Comparison of ENCODE assay signal across 8 mouse cellular contexts in the genomic region with DNA sequence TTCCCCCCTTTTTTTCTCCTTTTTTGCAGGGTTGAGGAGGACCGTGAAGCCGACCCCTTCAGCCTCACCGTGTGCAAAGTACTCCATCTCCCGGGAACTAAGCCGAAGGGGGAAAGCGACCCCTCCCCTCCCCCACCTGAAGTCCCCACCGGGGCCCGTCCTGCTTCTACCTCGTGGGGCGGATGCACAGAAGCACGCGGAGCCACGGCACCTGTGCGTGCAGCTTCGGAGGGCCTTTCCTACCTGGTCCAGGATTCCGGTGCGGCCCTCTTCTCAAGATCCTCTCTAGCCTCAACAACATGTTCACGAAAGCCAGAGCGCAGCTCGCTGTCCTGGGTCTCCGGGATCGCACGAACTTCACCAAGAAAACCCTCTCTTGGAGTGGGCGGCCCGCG. TPM values are rescaled to one million over a fixed set of nuclear protein-coding genes. Genes with fewer than 3 reads are reported as not detected.
DNase-seq lines count a peak whose midpoint lies in the region; ATAC-seq and TF ChIP-seq lines count a peak whose summit lies in the region.

No protein-coding gene starts in this region.

- TF ChIP-seq CTCF in cortical plate, adult 2 months (IDR thresholded peaks at IDR 0.05; ENCODE audit: extremely low read depth, insufficient read depth, low read length), result no peak

- H3K9ac ChIP-seq in kidney, embryonic 15.5 days, result peak overlapping the region; percentile 38; the same call in 1 of the 2 replicates
- no peak overlapping the region for H3K9ac ChIP-seq in hindbrain, embryonic 14.5 days
- H3K9ac ChIP-seq in midbrain, embryonic 15.5 days, result no peak overlapping the region

- WGBS in kidney, embryonic 15.5 days, result 2% methylated on average over 26 of the region's 26 CpGs
- under 1% methylated on average over 24 of the region's 26 CpGs for WGBS in hindbrain, embryonic 14.5 days
- WGBS in midbrain, embryonic 15.5 days, result under 1% methylated on average over 26 of the region's 26 CpGs

- no peak for TF ChIP-seq POLR2A in cortical plate, adult 2 months (IDR thresholded peaks at IDR 0.05; ENCODE audit: extremely low read depth, insufficient read depth, low read length)

- H3K4me2 ChIP-seq in kidney, embryonic 15.5 days, result peak overlapping the region; percentile 96
- H3K4me2 ChIP-seq in hindbrain, embryonic 14.5 days (replicated peaks), result peak overlapping the region; percentile 85
- H3K4me2 ChIP-seq in midbrain, embryonic 15.5 days, result peak overlapping the region; percentile 93

- H3K27me3 ChIP-seq in kidney, embryonic 15.5 days, result peaks cover 89% of the 10 kb centered on the region
- peaks cover 97% of the 10 kb centered on the region for H3K27me3 ChIP-seq in hindbrain, embryonic 14.5 days (ENCODE audit: control insufficient read depth, insufficient read depth, low read length)
- peaks cover 87% of the 10 kb centered on the region for H3K27me3 ChIP-seq in midbrain, embryonic 15.5 days (replicated peaks)

- peaks cover 16% of the 10 kb centered on the region for H3K4me1 ChIP-seq in kidney, embryonic 15.5 days
- H3K4me1 ChIP-seq in cortical plate, adult 2 months (ENCODE audit: control insufficient read depth, insufficient read depth, low read length), result no peaks in the 10 kb centered on the region
- H3K4me1 ChIP-seq in hindbrain, embryonic 14.5 days (replicated peaks; ENCODE audit: control insufficient read depth, insufficient read depth, low read length), result no peaks in the 10 kb centered on the region
- H3K4me1 ChIP-seq in midbrain, embryonic 15.5 days, result peaks cover 16% of the 10 kb centered on the region

- ATAC-seq in kidney, embryonic 15.5 days (replicated peaks; ENCODE audit: low FRiP score), result peak; percentile 31
- peak; percentile 41 for ATAC-seq in hindbrain, embryonic 14.5 days (ENCODE audit: low FRiP score)
- no peak for ATAC-seq in midbrain, embryonic 15.5 days (replicated peaks)

- no peaks in the 10 kb centered on the region for H3K9me3 ChIP-seq in kidney, embryonic 15.5 days (replicated peaks)
- no peaks in the 10 kb centered on the region for H3K9me3 ChIP-seq in hindbrain, embryonic 14.5 days (ENCODE audit: control insufficient read depth, low read length)
- H3K9me3 ChIP-seq in midbrain, embryonic 15.5 days, result no peaks in the 10 kb centered on the region

- DNase-seq in kidney, postnatal 4 days, result no peak
- no peak for DNase-seq in hindbrain, embryonic 14.5 days (ENCODE audit: low spot score)
- DNase-seq in urinary bladder, postnatal 14 days (ENCODE audit: low spot score), result no peak
- no peak for DNase-seq in cerebellum, postnatal 36 days
- no peak for DNase-seq in right cerebral cortex, postnatal 4 days

- no peak overlapping the region for H3K27ac ChIP-seq in kidney, embryonic 15.5 days
- no peak overlapping the region for H3K27ac ChIP-seq in cortical plate, adult 2 months (ENCODE audit: insufficient read depth, low read length)
- H3K27ac ChIP-seq in hindbrain, embryonic 14.5 days, result no peak overlapping the region
- H3K27ac ChIP-seq in midbrain, embryonic 15.5 days, result no peak overlapping the region

- no peaks in the 10 kb centered on the region for H3K36me3 ChIP-seq in kidney, embryonic 15.5 days
- no peaks in the 10 kb centered on the region for H3K36me3 ChIP-seq in hindbrain, embryonic 14.5 days (replicated peaks; ENCODE audit: control insufficient read depth, insufficient read depth)
- H3K36me3 ChIP-seq in midbrain, embryonic 15.5 days (replicated peaks), result no peaks in the 10 kb centered on the region

- H3K4me3 ChIP-seq in kidney, embryonic 15.5 days (replicated peaks), result peak overlapping the region; percentile 62
- peak overlapping the region; percentile 41; the same call in 1 of the 2 replicates for H3K4me3 ChIP-seq in cortical plate, adult 2 months (ENCODE audit: insufficient read depth, low read length)
- H3K4me3 ChIP-seq in hindbrain, embryonic 14.5 days (replicated peaks; ENCODE audit: low read length), result peak overlapping the region; percentile 52
- peak overlapping the region; percentile 50 for H3K4me3 ChIP-seq in midbrain, embryonic 15.5 days

RNA-seq across cellular contexts. Expression of gene Cdkn2a, which starts 0.4 kb away (rescaled TPM):
- polyA plus RNA-seq in kidney, embryonic 15.5 days (2015; fragmentation: Nextera tagmentation; extraction: Ambion mirVana), result not detected in 2 replicates
- polyA plus RNA-seq in cortical plate, adult 2 months (2012; rRNA removed), result 0.17 and 0.40 TPM in 2 replicates
- polyA plus RNA-seq in hindbrain, embryonic 14.5 days (2014; fragmentation: Nextera tagmentation; extraction: Ambion mirVana), result not detected in 2 replicates
- not detected in 2 replicates for polyA plus RNA-seq in midbrain, embryonic 15.5 days (2015; fragmentation: Nextera tagmentation; extraction: Ambion mirVana)

RNA-seq across cellular contexts. Expression of gene Cdkn2b, which starts 16.8 kb away (rescaled TPM):
- 1.1 and 1.8 TPM in 2 replicates for polyA plus RNA-seq in kidney, embryonic 15.5 days (2015; fragmentation: Nextera tagmentation; extraction: Ambion mirVana)
- 1.2 and 1.6 TPM in 2 replicates for polyA plus RNA-seq in cortical plate, adult 2 months (2012; rRNA removed)
- polyA plus RNA-seq in hindbrain, embryonic 14.5 days (2014; fragmentation: Nextera tagmentation; extraction: Ambion mirVana), result 1.3 and 1.4 TPM in 2 replicates
- 0.71 and 1.1 TPM in 2 replicates for polyA plus RNA-seq in midbrain, embryonic 15.5 days (2015; fragmentation: Nextera tagmentation; extraction: Ambion mirVana)
